Comparison of ENCODE assay signal across 1 mouse cellular context in genomic region chr9:108826700-108827340, GRCm38 (mm10).
A peak's percentile ranks its signal among the peaks of the same experiment; 100 is the strongest.
TF ChIP-seq lines count a peak whose summit lies in the region.

No protein-coding gene starts in this region.

TF ChIP-seq in CH12.LX, 34 proteins besides CTCF, POLR2A, EP300 and RAD21:
- TF ChIP-seq JUND (conservative IDR thresholded peaks at IDR 0.05; ENCODE audit: low read depth, low read length), result no peak
- peak; percentile 79 for TF ChIP-seq MXI1 (IDR thresholded peaks at IDR 0.05; ENCODE audit: low read depth, low read length)
- TF ChIP-seq NRF1 (IDR thresholded peaks at IDR 0.05; ENCODE audit: low read depth, low read length), result peak; percentile 82
- TF ChIP-seq ZKSCAN1 (IDR thresholded peaks at IDR 0.05; ENCODE audit: borderline replicate concordance, low read depth, low read length), result no peak
- no peak for TF ChIP-seq MYC (IDR thresholded peaks at IDR 0.05; ENCODE audit: low read depth, low read length)
- peak; percentile 95 for TF ChIP-seq SIN3A (IDR thresholded peaks at IDR 0.05; ENCODE audit: low read length)
- TF ChIP-seq IRF4 (IDR thresholded peaks at IDR 0.05; ENCODE audit: low read depth, low read length), result no peak
- TF ChIP-seq SMC3 (IDR thresholded peaks at IDR 0.05; ENCODE audit: low read depth, low read length), result no peak
